Mouse (Mus musculus) intestine, postnatal 0 days (tissue): ENCODE data around the gene Prkch. TPM values are rescaled to one million over a fixed set of nuclear protein-coding genes. Genes with fewer than 3 reads are reported as not detected.

Experiments
- ATAC-seq: fragments of 200-750 bp; cut with Nextera tagmentation; 2 replicates; pipeline ENCODE4 v1.8.0; 2017; ENCODE audit warnings: mild to moderate bottlenecking, moderate TSS enrichment, moderate library complexity
- H3K27ac ChIP-seq: fragments of 300-500 bp; sonication (generic); 2 replicates; pipeline ENCODE4 v1.5.1; 2014; ENCODE audit warnings: mild to moderate bottlenecking, low read depth, low read length, moderate library complexity
- H3K27me3 ChIP-seq: fragments of 300-500 bp; sonication (generic); replicated peaks from 2 replicates; pipeline ENCODE4 v1.6.1; 2014; ENCODE audit warnings: low read length, mixed read lengths; ENCODE audit not compliant: control insufficient read depth, insufficient read depth
- H3K36me3 ChIP-seq: fragments of 300-500 bp; sonication (generic); 2 replicates; pipeline ENCODE4 v1.6.1; 2014; ENCODE audit warnings: mild to moderate bottlenecking, moderate library complexity; ENCODE audit not compliant: control insufficient read depth, insufficient read depth
- H3K4me1 ChIP-seq: fragments of 300-500 bp; sonication (generic); replicated peaks from 2 replicates; pipeline ENCODE4 v1.6.1; 2014; ENCODE audit warnings: antibody characterized with exemption, low read length, mixed read lengths; ENCODE audit not compliant: control insufficient read depth, insufficient read depth
- H3K4me2 ChIP-seq: fragments of 300-500 bp; sonication (generic); replicated peaks from 2 replicates; pipeline ENCODE4 v1.6.1; 2014; ENCODE audit warnings: low read depth, mild to moderate bottlenecking, moderate library complexity
- H3K4me3 ChIP-seq: fragments of 300-500 bp; sonication (generic); 2 replicates; pipeline ENCODE4 v1.5.1; 2014; ENCODE audit warnings: low read depth, low read length
- H3K9ac ChIP-seq: fragments of 300-500 bp; sonication (generic); 2 replicates; pipeline ENCODE4 v1.6.1; 2014; ENCODE audit warnings: mild to moderate bottlenecking, low read depth, low read length
- H3K9me3 ChIP-seq: fragments of 300-500 bp; sonication (generic); 2 replicates; pipeline ENCODE4 v1.6.1; 2016; ENCODE audit warnings: mixed run types; ENCODE audit not compliant: control insufficient read depth
- CTCF ChIP-seq: sonication (generic); IDR thresholded peaks from 2 replicates; pipeline ENCODE4 v1.5.1; 2016; ENCODE audit warnings: low read depth, mild to moderate bottlenecking, control low read depth, antibody characterized with exemption, moderate library complexity
- WGBS: fragments of 180-500 bp; shearing (Covaris S2); extraction: QIAGEN DNeasy Blood & Tissue Kit; methylation state at CpG from one replicate; pipeline ENCODE4 v1.1.7; 2014; 5-methylcytosine and 5-hydroxymethylcytosine counted together
- polyA plus RNA-seq: library from polyadenylated mRNA; unstranded; fragments of >200 nt; fragmentation: Nextera tagmentation; extraction: Ambion mirVana; gene quantifications from 2 replicates; pipeline ENCODE4 v1.2.1, GENCODE M21; 2015

Prkch gene
- polyA plus RNA-seq, 1 experiment from 2014 or later = 3.7 TPM

DNA sequence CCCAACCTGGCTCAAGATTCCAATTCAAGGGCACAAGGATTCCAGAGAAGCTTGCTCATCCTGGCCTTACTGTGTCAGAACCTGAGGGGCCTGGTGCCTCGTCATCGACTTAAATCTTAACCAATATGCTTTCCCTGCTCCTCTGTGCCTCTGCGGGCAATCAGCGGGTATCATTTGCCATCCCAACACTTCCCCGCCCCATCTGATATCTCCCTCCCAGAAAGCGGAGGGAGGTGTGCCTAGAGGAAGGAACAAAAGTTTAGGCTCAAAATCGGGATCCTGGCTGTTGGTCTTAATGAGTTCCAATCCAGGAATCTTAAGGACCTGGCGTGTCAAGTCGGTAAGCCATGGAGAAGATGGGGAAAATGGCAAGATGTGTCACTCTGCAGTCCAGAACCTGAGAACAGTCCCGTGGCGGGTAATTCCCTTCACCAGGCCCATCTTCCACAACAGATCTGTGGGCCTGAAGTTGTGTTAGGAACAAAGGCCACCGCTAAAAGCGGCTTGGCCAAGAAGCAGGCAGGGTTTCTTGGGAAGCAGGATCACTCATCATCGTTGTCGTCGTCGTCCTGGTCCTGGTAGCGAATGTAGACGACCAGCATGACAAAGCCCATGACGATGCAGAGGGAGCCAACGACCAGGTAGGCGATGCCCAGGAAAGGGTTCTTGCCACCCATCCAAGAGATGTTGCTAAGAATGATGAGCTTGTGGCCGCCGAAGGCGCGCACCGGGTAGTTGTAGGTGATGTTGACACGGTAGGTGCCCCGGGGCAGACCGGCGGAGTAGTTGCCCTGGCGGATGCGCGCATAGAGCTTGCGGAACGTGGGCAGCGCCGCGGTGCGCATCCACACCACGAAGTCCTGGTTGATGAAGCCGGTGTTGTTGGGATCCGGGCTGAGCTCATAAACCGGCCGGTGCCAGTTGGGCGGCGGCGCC is 39.6 kb upstream of the Prkch start:
- Histone ChIP-seq H3K36me3 (no peaks in the 10 kb centered on the region), H3K27me3 (peaks cover 18% of the 10 kb centered on the region; the same call in 1 of the 2 replicates), H3K4me3 (peak overlapping the region; percentile 63), H3K4me1 (0 out of 2 replicates have a peak, but pooled peaks cover 2% of the 10 kb centered on the region), H3K4me2 (peak overlapping the region; percentile 90), H3K9ac (peak overlapping the region; percentile 74), H3K9me3 (no peaks in the 10 kb centered on the region), H3K27ac (peak overlapping the region; percentile 95)
- WGBS = 9% methylated on average over 48 of the region's 48 CpGs
- ATAC-seq = no peak
- no peak for TF ChIP-seq CTCF

DNA sequence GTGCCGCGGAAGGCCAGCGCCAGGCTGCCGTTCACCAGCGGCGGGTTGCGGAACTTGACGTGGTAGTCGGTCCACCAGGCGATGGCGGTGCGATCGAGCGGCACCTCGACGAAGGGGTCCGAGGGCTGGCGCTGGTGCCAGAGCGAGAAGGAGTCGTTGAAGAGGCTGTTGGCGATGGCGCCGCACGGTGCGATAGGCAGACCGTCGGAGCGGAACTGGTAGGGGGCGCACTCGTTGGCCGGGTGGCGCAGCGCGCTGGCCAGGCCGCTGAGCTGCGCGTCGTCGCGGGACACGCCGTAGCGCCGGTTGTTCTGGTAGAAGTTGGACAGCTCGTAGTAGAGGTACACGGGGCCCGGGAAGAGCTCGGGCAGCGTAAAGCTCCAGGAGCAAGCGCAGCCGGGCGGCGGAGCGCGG is 38.9 kb upstream of the Prkch start:
- H3K9me3 ChIP-seq = no peaks in the 10 kb centered on the region
- peak overlapping the region; percentile 95 for H3K27ac ChIP-seq
- peak; percentile 50 for ATAC-seq
- H3K27me3 ChIP-seq = peaks cover 18% of the 10 kb centered on the region; the same call in 1 of the 2 replicates
- WGBS = under 1% methylated on average over 55 of the region's 55 CpGs
- peak overlapping the region; percentile 90 for H3K4me2 ChIP-seq
- 0 out of 2 replicates have a peak, but pooled peaks cover 2% of the 10 kb centered on the region for H3K4me1 ChIP-seq
- peak; percentile 75 for TF ChIP-seq CTCF
- H3K36me3 ChIP-seq = no peaks in the 10 kb centered on the region
- H3K9ac ChIP-seq = peak overlapping the region; percentile 74
- H3K4me3 ChIP-seq = peak overlapping the region; percentile 63

DNA sequence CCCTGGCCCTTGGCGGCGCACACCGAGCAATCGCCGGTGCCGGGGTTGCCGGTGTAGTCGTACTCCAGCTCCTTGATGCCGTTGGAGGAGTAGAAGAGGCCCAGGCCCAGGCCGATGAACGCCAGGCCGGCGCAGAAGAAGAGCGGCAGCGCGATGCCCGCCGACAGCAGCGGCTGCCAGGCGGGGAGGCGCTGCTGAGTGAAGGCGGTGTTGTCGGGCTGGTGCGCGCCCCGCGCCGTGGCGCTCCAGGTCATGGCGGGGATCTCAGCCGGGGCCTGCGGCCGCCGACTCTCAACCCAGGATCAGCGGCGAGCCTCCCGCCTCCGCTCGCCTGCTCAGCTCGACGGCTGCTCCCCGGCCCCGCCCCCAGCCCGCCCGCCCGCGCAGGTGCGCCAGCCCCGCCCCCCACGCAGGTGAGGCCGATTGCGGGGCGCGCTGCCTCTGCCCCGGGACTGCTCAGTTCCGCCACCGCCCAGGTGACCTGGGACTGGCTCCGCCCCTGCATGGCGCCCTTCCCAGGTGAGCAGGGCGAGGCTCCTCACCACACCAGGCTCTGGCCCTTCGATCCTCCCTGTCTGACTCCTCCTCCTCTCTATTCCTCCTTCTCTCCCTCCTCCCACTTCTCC is 38.4 kb upstream of the Prkch start, which contains the start of gene Tmem30b:
Tmem30b (minus strand) TSS at position 307 of the 626 bp plus-strand sequence.
- H3K4me2 ChIP-seq = peak within 1 kb of the TSS; percentile 90
- ATAC-seq = peak; percentile 91
- H3K9me3 ChIP-seq = no peaks in the 10 kb centered on the region
- no peak for TF ChIP-seq CTCF
- WGBS = 1% methylated on average over 49 of the region's 61 CpGs
- H3K9ac ChIP-seq = peak within 1 kb of the TSS; percentile 74
- H3K4me1 ChIP-seq = 0 out of 2 replicates have a peak, but pooled peaks cover 2% of the 10 kb centered on the region
- no peaks in the 10 kb centered on the region for H3K36me3 ChIP-seq
- H3K27ac ChIP-seq = peak within 1 kb of the TSS; percentile 95
- peaks cover 18% of the 10 kb centered on the region; the same call in 1 of the 2 replicates for H3K27me3 ChIP-seq
- H3K4me3 ChIP-seq = peak within 1 kb of the TSS; percentile 63

DNA sequence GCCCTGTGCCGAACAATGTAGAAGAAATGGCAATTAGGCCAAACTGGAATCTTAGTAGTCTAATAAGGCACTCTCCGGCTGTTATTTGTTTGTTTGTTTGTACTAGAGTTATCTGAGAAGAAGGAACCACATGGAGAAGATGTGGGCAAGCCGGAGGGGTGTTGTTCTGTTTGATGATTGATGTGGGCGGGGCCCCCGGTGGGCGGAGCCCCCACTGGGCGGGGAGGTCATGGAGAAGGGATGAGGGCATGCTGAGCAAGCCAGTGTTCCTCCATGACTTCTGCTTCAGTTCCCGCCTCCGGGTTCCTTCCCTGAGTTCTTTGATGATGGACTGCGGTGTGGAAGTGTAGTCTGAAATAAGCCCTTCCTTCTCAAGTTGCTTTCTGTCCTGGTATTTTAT is 37.0 kb upstream of the Prkch start:
- Histone ChIP-seq H3K27ac (peak overlapping the region; percentile 70), H3K27me3 (peaks cover 18% of the 10 kb centered on the region; the same call in 1 of the 2 replicates), H3K4me3 (no peak overlapping the region), H3K9ac (no peak overlapping the region), H3K4me2 (peak overlapping the region; percentile 51), H3K36me3 (no peaks in the 10 kb centered on the region), H3K4me1 (0 out of 2 replicates have a peak, but pooled peaks cover 2% of the 10 kb centered on the region), H3K9me3 (no peaks in the 10 kb centered on the region)
- TF ChIP-seq CTCF = no peak
- no peak for ATAC-seq
- 28% methylated on average over 10 of the region's 10 CpGs for WGBS

DNA sequence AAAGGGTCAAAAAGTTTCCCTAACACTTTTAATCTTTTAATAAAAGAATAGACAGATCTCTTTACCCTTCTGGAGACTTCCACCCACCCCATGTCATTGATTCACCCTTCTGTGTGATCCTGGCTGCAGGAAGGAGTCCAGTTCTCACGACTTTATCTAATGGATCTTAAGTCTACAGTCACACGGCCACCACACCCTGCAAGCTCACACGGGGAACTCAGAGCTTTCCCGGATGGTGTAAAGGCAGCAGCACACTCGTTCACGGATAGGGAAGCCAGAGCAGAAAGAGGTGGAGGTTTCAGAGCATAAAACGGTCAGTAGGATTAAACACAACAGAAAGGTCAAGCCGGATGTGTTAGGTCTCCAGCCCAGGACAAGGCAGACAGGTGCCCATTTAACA is 36.3 kb upstream of the Prkch start:
- 0 out of 2 replicates have a peak, but pooled peaks have one; percentile 17 for ATAC-seq
- H3K4me3 ChIP-seq = 0 out of 2 replicates have a peak overlapping the region, but pooled peaks have one; percentile 11
- peak overlapping the region; percentile 51 for H3K4me2 ChIP-seq
- WGBS = 27% methylated on average over 8 of the region's 8 CpGs
- H3K4me1 ChIP-seq = 0 out of 2 replicates have a peak, but pooled peaks cover 2% of the 10 kb centered on the region
- H3K36me3 ChIP-seq = no peaks in the 10 kb centered on the region
- no peak for TF ChIP-seq CTCF
- no peak overlapping the region for H3K9ac ChIP-seq
- peaks cover 18% of the 10 kb centered on the region; the same call in 1 of the 2 replicates for H3K27me3 ChIP-seq
- H3K27ac ChIP-seq = peak overlapping the region; percentile 70
- no peaks in the 10 kb centered on the region for H3K9me3 ChIP-seq

DNA sequence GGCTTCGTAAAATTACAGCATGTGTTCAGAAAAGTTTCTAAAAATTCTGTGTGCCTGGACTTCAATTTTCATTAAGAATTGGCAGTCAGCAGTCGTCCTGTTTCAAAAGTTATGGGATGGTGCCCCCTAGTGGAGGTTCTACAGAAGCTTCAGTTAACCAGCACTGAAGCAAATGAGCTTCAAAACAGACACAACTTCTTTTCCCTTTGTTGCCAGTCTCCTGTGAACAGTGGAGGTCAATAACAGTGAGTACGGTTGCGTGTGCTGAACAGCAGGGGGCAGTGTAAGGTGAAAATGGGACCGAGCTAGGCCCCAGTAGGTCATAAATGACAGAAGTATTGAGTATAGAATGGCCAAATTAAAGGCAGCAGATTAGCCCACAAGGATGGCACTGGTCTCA is 30.4 kb upstream of the Prkch start:
- no peak overlapping the region for H3K4me2 ChIP-seq
- no peaks in the 10 kb centered on the region for H3K4me1 ChIP-seq
- no peak overlapping the region for H3K27ac ChIP-seq
- no peak overlapping the region for H3K4me3 ChIP-seq
- peak; percentile 85 for TF ChIP-seq CTCF
- ATAC-seq = peak; percentile 70
- H3K27me3 ChIP-seq = no peaks in the 10 kb centered on the region
- no peaks in the 10 kb centered on the region for H3K9me3 ChIP-seq
- 3% methylated on average over 5 of the region's 5 CpGs for WGBS
- no peaks in the 10 kb centered on the region for H3K36me3 ChIP-seq
- H3K9ac ChIP-seq = no peak overlapping the region
